Mouse (Mus musculus) stomach, postnatal 0 days (tissue): ENCODE data around the gene Phf12.

Experiments used
- CTCF ChIP-seq: IDR thresholded peaks from 2 replicates; pipeline ENCODE4 v1.5.1; 2016; ENCODE audit warnings: antibody characterized with exemption, low read depth, mild to moderate bottlenecking, moderate library complexity
- EP300 ChIP-seq: optimal IDR thresholded peaks from 2 replicates; pipeline ENCODE3; 2016; ENCODE audit warnings: antibody characterized with exemption

GRCm38 (mm10) chr11:78067566-78067965, 85.0 kb downstream of the Phf12 start:
- TF ChIP-seq CTCF (no peak), EP300 (no peak)
